Mouse (Mus musculus) neutrophil, adult 5-6 weeks (primary cell): ENCODE results near the gene Olfr830. TPM values are rescaled to one million over a fixed set of nuclear protein-coding genes. Genes with fewer than 3 reads are reported as not detected.
"Not testable (repeated sequence)": the region's sequence is repeated elsewhere in the genome, so short reads cannot be mapped to it uniquely, and the experiment has no call there.

Experiments
- ATAC-seq: fragments of 151-379, 151-347 bp; 2 replicates; pipeline ENCODE4 v1.8.0; 2017; ENCODE audit warnings: mild to moderate bottlenecking, moderate TSS enrichment; ENCODE audit not compliant: insufficient number of reproducible peaks, poor library complexity, low FRiP score, severe bottlenecking; ENCODE audit errors: extremely low read depth
- total RNA-seq: library from RNA; stranded (forward); fragments of 200-1000 nt; gene quantifications from 2 replicates; pipeline ENCODE4 v1.2.3, GENCODE M21; 2017

The Olfr830 gene
- total RNA-seq: 0.37 TPM in 1 of 2 replicates, not detected in the other

DNA sequence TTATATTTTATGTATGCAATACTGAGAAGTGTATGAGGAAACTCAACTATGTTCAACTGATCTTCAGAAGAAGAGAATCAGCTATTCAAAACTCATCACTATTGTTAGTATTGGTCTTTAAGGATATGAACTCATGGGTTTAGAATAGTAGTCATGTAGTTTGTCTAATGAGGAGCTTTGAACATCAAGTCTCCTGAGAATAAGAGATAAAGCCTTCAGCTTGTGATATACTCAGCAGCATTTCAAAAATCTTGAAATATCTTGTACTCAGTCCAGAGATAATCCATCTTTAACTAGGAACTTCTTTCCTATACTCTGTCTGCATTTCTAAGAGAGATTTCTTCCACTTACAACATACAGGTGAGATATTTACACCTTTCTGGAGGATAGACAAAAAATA, at the start of gene Olfr830:
Gene Olfr830, plus strand, starts transcription at position 301 of the 400 bp plus-strand sequence.
- ATAC-seq: no peak

DNA sequence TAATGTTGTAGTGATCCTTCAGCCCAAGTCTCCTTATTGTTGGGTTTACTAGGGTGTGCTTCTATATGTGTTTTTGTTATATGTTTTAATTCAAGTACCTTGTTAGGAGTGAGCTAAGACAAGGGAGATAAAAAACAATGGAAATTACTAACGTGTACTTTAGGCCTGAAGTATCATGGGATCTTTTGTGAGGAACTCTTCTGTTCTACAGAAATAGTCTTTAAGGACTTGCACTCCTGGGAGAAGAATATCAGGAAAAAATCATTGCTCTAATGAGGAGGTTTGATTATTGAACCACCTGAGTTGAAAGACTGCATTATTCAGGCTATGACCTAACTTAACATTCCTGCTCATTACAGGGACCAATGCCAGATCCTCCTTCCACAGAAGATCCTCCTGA, 19.9 kb upstream of the Olfr830 start, which contains the start of gene Olfr829:
Gene Olfr829, plus strand, starts transcription at position 301 of the 400 bp plus-strand sequence.
- ATAC-seq: no peak

DNA sequence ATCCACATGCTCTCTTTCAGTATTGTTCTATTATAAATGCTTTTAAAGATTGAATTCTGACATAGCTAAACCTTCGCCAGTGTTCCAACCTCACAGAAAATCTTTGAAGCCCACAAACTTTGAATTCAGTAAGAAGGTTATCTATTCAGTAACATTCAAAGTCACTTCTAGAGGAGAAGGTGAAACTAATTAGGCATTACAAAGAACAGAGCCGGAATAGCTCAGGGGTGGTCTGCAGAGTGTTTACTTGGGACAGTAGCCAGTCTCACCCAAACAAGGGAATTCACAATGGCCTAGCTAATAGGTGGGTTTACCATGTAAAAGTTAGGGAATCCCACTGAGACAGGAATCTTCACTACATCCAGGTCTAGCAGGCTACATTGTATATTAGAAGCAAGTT, 33.2 kb downstream of the Olfr830 start:
- not testable (repeated sequence) for ATAC-seq

DNA sequence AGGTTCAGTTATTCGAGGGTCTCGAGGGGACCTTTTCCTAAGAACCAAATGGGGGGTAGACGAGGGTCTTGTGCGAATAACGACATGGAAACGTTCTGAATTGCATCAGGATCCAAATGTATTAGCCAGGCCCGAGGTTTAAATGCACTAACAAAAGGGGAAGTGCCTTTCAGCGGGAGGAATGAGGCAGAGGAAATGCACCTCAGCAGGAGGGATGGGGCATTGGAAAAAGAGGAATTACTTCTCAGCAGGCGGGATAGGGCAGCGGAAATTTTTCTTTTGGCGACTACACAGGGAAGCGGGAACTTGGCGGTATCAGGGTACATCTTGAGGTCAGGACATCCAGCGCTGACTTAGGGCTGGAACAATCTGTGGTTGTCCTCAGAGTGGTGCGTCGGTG, 53.4 kb downstream of the Olfr830 start:
- ATAC-seq: not testable (repeated sequence)

Other genes starting within 250 kb of the Olfr830 start
- gene Muc16, start 200.2 kb upstream of the Olfr830 start, total RNA-seq: not detected in 2 replicates
- 0.37 TPM in 1 of 2 replicates, not detected in the other for gene Olfr24, start 110.7 kb upstream of the Olfr830 start, total RNA-seq
- gene Olfr828, start 55.2 kb upstream of the Olfr830 start, total RNA-seq: not detected in 2 replicates
- gene Olfr829, start 19.8 kb upstream of the Olfr830 start, total RNA-seq: not detected in 2 replicates
- not detected in 2 replicates for gene Olfr832, start 62.4 kb downstream of the Olfr830 start, total RNA-seq
- not detected in 2 replicates for gene Olfr834, start 113.3 kb downstream of the Olfr830 start, total RNA-seq
- 0.23 TPM in 1 of 2 replicates, not detected in the other for gene Olfr835, start 158.0 kb downstream of the Olfr830 start, total RNA-seq
- gene Olfr836, start 245.7 kb downstream of the Olfr830 start, total RNA-seq: not detected in 2 replicates